8 mouse cellular contexts compared by ENCODE assay signal in the genomic region with DNA sequence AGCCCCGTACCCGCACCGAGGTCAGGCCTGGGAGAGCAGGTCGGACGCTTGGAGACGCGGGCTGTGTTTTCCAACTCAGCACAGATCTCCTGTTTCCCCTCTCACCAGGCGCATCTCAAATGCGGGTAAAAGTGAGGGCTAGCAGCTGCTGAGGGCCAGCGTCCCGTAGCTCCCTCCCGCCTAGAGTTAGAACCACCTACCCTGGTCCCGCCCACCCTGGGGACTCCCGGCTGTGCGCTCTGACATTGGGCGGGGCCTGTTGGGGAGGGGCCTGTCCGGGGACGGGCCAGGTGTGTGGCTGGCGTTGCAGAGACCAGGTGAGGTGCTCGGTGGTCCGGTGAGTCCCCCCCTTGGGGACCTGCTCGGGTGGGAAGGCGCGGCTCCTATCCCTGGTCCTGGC. TPM values are rescaled to one million over a fixed set of nuclear protein-coding genes. Genes with fewer than 3 reads are reported as not detected.
DNase-seq lines count a peak whose midpoint lies in the region; ATAC-seq and TF ChIP-seq lines count a peak whose summit lies in the region.

TSS of gene Arhgap8 (plus strand) at position 262 of the 400 bp plus-strand sequence.

- H3K4me2 ChIP-seq in lung, embryonic 16.5 days (ENCODE audit: low read depth, low read length): peak within 1 kb of the TSS; percentile 79

- H3K9me3 ChIP-seq in lung, embryonic 16.5 days (ENCODE audit: control insufficient read depth, low read length): no peaks in the 10 kb centered on the region

- no peak for TF ChIP-seq POLR2A in heart, adult 2 months (IDR thresholded peaks at IDR 0.05; ENCODE audit: insufficient read depth, low read depth, low read length)
- no peak for TF ChIP-seq POLR2A in testis, adult 2 months (IDR thresholded peaks at IDR 0.05; ENCODE audit: control insufficient read depth, low read depth, low read length)

- intact Hi-C loops in heart, adult 2 months (cut with DNase I): loop anchor here (10.0 kb wide), 1 partner anchor 135 kb away; the partner anchor contains the start of gene Phf21b

- H3K27ac ChIP-seq in heart, adult 2 months: peak within 1 kb of the TSS; percentile 2
- peak within 1 kb of the TSS; percentile 89 for H3K27ac ChIP-seq in lung, embryonic 16.5 days (ENCODE audit: low read length)
- H3K27ac ChIP-seq in testis, adult 2 months (ENCODE audit: control insufficient read depth, insufficient read depth, low read depth, low read length): no peak within 1 kb of the TSS

- H3K79me2 ChIP-seq in heart, adult 2 months (replicated peaks; ENCODE audit: control insufficient read depth, insufficient read depth, low read length): no peaks in the 10 kb centered on the region

- TF ChIP-seq EP300 in heart, adult 2 months (IDR thresholded peaks at IDR 0.05; ENCODE audit: insufficient read depth, low read depth, low read length): no peak

- H3K36me3 ChIP-seq in heart, adult 2 months (ENCODE audit: control insufficient read depth, insufficient read depth, low read length): no peaks in the 10 kb centered on the region
- no peaks in the 10 kb centered on the region for H3K36me3 ChIP-seq in lung, embryonic 16.5 days (ENCODE audit: control insufficient read depth, insufficient read depth, low read length)
- no peaks in the 10 kb centered on the region for H3K36me3 ChIP-seq in testis, adult 2 months (ENCODE audit: control insufficient read depth, insufficient read depth, low read length)

- peak; percentile 86 for ATAC-seq in lung, embryonic 16.5 days (ENCODE audit: low read depth)

- no peak for TF ChIP-seq CTCF in heart, adult 2 months (IDR thresholded peaks at IDR 0.05)
- TF ChIP-seq CTCF in testis, adult 2 months (IDR thresholded peaks at IDR 0.05; ENCODE audit: control insufficient read depth, insufficient read depth, insufficient replicate concordance, low read depth, low read length): no peak

- 14% methylated on average over 24 of the region's 24 CpGs for WGBS in heart, adult 2 months
- 2% methylated on average over 20 of the region's 24 CpGs for WGBS in lung, embryonic 16.5 days

- no peaks in the 10 kb centered on the region for H3K27me3 ChIP-seq in heart, adult 2 months (ENCODE audit: control insufficient read depth, insufficient read depth, low read length)
- no peaks in the 10 kb centered on the region for H3K27me3 ChIP-seq in lung, embryonic 16.5 days (ENCODE audit: control insufficient read depth, insufficient read depth, low read depth, low read length)
- no peaks in the 10 kb centered on the region; the same call in 1 of the 2 replicates for H3K27me3 ChIP-seq in testis, adult 2 months (ENCODE audit: control insufficient read depth, insufficient read depth, low read length)

- H3K9ac ChIP-seq in heart, adult 2 months (ENCODE audit: low read depth, low read length): peak within 1 kb of the TSS; percentile 61
- peak within 1 kb of the TSS; percentile 65 for H3K9ac ChIP-seq in lung, embryonic 16.5 days (ENCODE audit: low read length)

- peaks cover 3% of the 10 kb centered on the region; the same call in 1 of the 2 replicates for H3K4me1 ChIP-seq in heart, adult 2 months (ENCODE audit: control insufficient read depth, insufficient read depth, low read length)
- H3K4me1 ChIP-seq in lung, embryonic 16.5 days (replicated peaks; ENCODE audit: control insufficient read depth, insufficient read depth, low read length): peaks cover 14% of the 10 kb centered on the region
- H3K4me1 ChIP-seq in testis, adult 2 months (ENCODE audit: control insufficient read depth, insufficient read depth, low read length): peaks cover 12% of the 10 kb centered on the region

- H3K4me3 ChIP-seq in heart, adult 2 months: peak within 1 kb of the TSS; percentile 55
- H3K4me3 ChIP-seq in lung, embryonic 16.5 days (ENCODE audit: low read length): peak within 1 kb of the TSS; percentile 56
- peak within 1 kb of the TSS; percentile 66 for H3K4me3 ChIP-seq in testis, adult 2 months (ENCODE audit: control insufficient read depth, low read depth, low read length)

- peak; percentile 41 for DNase-seq in ovary, postnatal 10 days (ENCODE audit: low spot score)
- DNase-seq in ovary, adult 18-20 months (ENCODE audit: low spot score): no peak
- DNase-seq in heart, adult 2 months: peak; percentile 63 to 67
- DNase-seq in kidney, adult 8-10 months: peak; percentile 45 to 60
- DNase-seq in cerebellum, adult 11 months: no peak
- no peak for DNase-seq in cerebellum, postnatal 10 days

RNA-seq across cellular contexts. Expression of gene Arhgap8, which starts in this region (rescaled TPM):
- 1 to 10 TPM in 1 of 2 experiments, under 1 TPM in 1; 0.70 to 1.5 TPM for total RNA-seq in heart, adult 2 months (2021)
- 1.7 and 1.9 TPM in 2 replicates for polyA plus RNA-seq in heart, adult 2 months (2012; rRNA removed)
- polyA plus RNA-seq in lung, embryonic 16.5 days (2015; fragmentation: Nextera tagmentation; extraction: Ambion mirVana): 26.4 and 27.6 TPM in 2 replicates
- polyA plus RNA-seq in testis, adult 2 months (2012; rRNA removed): 3.1 and 3.7 TPM in 2 replicates

Comparison
In these comparisons a context has a peak if more than half of its experiments do, and no peak if none do; other contexts are left out.
1. DNase-seq: peak in ovary, postnatal 10 days (single experiment), heart, adult 2 months (2 of 2) and kidney, adult 8-10 months (2 of 2); none in ovary, adult 18-20 months (single experiment), cerebellum, adult 11 months (single experiment) and cerebellum, postnatal 10 days (0 of 2).
2. Peak in every context shown above with its lines, with median percentiles within 50 percentile points of each other: H3K4me3 ChIP-seq.